Mouse (Mus musculus) megakaryocyte, embryonic 14.5 days (primary cell): ENCODE measurements around the gene Slc35c1.

Source experiments
- FLI1 ChIP-seq: IDR thresholded peaks from 2 replicates; pipeline ENCODE4 v1.6.1; 2012; ENCODE audit warnings: low read length, inconsistent platforms, mixed read lengths
- GATA1 ChIP-seq: IDR thresholded peaks from 3 replicates; pipeline ENCODE4 v1.6.1; 2012; ENCODE audit warnings: mixed read lengths, low read length, inconsistent platforms, borderline replicate concordance

GRCm38 (mm10) chr2:92459141-92459920 is 1.0 kb downstream of the Slc35c1 start:
- TF ChIP-seq GATA1: no peak
- TF ChIP-seq FLI1: no peak
